Mouse (Mus musculus): ENCODE measurements around the gene Ykt6. TPM values are rescaled to one million over a fixed set of nuclear protein-coding genes. Genes with fewer than 3 reads are reported as not detected.
"Not testable (repeated sequence)": the region's sequence is repeated elsewhere in the genome, so short reads cannot be mapped to it uniquely, and the experiment has no call there.

The Ykt6 gene
- total RNA-seq, 4 experiments from 2014 or later = 77.3 to 84.9 (median 82.7) TPM

DNA sequence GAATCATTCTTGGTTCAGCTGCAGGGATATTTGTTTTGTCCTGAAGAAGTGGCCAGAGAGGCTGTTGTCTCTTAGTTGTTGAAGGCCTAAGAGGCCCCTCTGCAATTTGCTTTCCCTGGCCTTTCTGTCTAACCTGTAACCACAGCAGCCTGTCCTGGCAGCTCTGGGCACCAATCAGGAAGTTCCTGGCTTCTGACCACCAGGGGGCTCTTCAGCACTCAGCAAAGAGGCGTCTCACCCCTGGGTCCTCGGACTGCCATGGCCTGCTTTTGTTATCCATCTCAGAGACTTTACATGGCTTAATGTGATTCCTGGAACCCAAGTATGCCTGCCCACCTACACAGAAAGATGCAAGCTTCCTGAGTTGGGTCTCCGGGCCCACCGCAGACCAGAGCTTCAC lies 35.4 kb downstream of the Ykt6 start:
- DNase-seq (ENCODE audit: low spot score in 2 of 2) = no peak

DNA sequence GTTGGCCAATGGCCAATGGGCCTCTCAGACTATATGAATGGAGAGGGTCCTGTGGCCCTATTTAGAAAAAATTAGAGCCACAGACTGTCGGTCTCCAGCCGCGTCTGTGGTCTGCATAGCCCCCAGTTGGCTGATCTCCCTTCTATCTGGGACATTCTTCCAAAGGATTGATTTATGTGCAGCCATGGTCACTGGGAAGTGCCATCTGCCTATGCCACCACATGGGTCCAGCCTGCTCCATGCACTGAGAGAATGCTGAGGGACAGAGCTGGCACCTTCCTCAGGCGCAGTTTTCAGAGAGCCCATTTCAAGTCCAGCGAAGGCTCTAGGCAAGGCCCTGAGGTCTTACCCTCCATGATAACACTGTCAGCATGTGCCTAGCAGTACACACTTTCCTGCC lies 38.7 kb downstream of the Ykt6 start:
- DNase-seq (ENCODE audit: low spot score in 2 of 2) = no peak

DNA sequence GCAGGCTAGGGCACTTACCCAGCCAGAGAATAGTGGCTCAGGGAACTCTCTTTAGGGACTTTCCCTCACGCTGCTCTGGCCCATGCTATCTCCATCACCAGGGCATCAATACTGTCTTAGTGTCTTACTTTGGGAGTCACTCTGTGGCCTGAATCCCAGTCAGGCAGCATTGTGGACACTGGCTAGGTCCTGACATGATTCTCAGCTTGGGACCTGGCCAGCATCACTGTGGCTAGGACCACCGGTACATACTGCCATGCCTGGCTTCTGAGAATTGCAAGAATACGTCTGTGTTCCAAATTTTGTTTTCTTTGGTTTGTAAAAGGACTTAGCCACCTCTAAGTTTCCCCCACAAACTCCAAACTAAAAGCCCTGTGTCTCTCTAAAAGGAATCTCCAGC lies 39.4 kb downstream of the Ykt6 start:
- DNase-seq (ENCODE audit: low spot score in 2 of 2) = no peak

DNA sequence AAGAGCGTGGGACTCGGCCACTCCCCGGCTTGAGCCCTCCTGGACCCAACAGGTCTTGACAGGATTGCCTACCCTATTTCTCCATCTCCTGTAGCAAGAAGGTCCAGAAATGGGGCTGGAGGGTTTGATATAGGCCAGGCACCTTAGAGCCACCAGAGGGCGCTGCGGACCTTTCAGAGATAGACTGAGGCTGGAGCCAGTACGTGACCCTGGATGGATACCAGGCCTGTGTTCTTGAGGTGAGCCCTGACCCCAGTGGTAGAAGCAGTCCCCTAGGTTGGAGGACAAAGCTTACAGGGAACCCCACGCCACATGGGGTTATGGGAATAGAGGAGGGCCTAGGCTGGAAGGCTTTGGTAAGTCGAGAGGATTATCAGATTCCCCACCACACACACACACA lies 40.5 kb downstream of the Ykt6 start:
- peak in 1 of 2 experiments; percentile 84 for DNase-seq (ENCODE audit: low spot score in 2 of 2)

DNA sequence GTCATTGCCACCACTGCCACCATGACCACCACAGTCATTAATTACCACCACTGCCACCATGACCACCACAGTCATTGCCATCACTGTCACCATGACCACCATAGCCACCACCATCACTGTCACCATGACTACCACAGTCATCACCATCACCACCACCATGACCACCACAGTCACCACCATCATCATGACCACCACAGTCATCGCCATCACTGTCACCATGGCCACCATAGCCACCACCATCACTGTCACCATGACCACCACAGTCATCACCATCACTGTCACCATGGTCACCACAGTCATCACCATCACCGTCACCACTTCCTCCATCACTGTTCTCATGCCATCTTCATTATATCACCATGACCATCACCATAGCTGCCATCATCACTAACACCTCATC lies 43.0 kb downstream of the Ykt6 start:
- no peak for DNase-seq (ENCODE audit: low spot score in 2 of 2)

DNA sequence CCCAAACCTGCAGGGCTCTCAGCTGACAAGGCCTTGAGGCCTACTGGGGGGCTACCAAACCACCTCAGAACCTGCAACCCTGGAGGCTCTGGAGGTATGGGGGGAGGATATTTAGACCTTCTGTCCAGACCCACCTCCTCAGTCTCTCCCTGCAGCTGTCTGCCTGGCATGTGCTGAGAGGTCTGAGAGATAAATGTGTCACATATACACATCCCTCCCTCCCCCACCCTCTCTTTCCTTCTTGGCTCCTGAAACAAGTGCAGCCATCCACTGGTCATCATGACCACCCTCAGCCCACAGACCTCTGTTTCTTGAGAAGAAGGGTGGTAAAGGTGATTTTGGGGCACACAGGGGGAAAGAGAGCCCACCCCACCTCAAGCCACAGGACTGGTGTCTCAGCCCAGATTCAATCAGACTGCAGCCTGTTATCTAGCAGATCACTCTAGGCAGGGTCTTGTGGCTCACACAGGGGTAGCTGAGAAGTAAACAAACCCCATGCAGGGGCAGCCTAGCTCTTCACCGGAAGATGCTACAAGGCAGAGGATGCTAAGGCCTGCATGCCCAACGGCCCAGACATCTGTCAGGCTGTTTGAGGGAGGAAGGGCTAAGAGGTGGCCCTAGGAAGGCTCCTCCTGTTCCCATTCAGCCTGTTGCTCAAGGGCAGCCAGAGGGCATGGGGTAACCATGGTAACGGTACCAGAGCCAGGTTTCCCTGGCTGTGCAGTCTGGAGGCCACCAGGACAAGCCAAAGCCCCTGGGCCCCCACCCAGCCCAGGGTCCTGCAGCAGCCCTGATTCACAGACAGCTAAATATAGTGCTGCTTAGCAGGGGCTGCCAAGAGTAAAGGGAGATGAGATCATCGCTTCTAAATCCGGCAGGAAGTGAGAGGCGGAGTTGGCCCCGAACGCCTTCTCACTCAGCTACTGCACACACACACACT lies 44.6 kb downstream of the Ykt6 start:
- DNase-seq (ENCODE audit: low spot score in 2 of 2) = peak; percentile 72 to 94

DNA sequence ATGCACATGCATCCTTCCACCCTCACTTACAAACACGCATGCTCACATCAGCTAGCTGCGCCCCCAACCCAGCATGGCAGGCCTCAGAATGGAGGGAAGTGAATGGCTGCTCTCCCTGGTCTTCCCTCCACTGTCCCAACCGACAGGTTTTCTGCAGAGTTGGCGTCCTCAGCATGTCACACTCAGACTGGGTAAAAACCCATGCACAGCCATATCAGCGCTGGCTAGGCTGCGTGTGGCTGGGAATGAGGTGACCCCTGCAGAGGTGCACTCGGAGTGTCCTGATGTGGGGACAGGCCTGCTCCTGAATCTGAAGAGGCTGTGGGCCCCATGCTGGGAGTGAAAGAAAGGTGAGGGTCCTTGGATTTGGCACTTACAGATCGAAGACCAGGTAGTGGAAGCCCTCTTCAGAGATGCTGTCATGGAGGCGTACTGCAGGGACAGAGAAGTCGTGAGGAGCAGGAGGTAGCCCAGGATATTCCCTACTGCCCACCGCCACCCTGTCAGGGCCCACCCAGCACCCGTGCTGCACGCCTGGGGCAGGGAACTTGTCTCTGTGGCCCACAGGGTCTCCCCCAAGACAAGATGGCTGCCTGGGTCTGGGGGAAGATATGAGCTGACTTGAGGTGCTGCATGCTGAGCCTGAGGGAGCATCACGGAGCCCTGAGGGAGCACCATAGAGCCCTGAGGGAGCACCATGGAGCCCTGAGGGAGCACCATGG lies 45.6 kb downstream of the Ykt6 start:
- DNase-seq (ENCODE audit: low spot score in 2 of 2) = no peak

DNA sequence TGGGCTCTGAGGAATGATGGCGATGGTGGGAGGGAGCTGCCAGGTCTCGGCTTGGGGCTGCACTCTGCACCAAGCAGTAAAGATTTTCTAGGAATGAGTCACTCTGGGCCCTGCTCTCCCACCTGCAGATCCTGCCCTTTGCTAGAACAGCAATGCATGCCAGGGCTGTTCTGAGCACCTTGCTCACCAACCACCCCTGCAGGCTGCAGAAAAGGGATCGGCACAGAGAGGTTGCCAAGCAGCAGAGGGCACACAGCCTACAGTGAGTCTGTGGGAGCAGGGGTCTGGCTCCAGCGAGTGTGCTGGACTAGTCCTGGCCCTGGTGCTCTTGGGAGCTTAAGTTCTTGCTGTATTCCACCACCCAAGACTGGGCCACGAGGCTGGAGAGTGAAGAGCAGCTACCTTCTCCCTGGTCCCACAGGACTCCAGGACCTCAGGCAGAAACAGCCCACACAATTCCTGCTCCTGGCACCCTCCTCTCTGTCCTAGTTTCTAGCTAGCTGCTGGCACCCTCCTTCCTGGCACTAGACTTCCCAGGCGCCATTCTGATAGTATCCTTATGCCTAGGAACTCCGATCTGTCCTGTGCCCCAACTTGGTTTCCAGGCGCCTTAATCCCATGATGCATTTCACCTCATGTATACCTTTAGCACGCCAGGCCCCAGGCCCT lies 46.6 kb downstream of the Ykt6 start:
- peak in 1 of 2 experiments; percentile 77 for DNase-seq (ENCODE audit: low spot score in 2 of 2)

DNA sequence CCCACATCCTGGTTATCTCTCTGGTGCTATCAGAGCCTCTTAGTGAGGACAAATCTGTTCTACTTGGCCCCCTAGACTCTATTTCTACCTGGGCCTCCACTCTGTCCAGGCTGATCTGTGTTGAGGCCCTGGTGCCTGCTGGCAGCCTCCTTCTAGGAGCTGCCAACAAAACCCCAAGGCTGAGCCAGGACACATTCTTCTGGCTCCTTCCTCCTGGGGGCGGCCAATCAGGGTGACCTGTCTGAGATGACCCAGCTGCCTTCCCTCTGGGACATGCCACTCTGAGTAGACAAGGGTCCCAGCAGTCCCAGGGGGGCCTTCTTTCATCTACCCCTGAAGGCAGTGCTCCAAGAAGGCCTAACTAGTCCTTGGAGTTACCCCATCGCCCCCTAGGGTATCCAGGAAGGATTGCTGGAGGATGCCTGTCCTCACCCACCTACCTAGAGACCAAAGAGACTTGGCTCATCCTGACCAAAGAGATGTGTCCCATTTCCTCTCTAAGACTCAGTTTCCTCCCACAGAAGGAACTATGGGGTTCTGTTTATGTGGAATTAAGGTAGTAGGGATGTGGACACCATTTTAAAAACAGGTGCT lies 47.6 kb downstream of the Ykt6 start:
- DNase-seq (ENCODE audit: low spot score in 2 of 2) = no peak

DNA sequence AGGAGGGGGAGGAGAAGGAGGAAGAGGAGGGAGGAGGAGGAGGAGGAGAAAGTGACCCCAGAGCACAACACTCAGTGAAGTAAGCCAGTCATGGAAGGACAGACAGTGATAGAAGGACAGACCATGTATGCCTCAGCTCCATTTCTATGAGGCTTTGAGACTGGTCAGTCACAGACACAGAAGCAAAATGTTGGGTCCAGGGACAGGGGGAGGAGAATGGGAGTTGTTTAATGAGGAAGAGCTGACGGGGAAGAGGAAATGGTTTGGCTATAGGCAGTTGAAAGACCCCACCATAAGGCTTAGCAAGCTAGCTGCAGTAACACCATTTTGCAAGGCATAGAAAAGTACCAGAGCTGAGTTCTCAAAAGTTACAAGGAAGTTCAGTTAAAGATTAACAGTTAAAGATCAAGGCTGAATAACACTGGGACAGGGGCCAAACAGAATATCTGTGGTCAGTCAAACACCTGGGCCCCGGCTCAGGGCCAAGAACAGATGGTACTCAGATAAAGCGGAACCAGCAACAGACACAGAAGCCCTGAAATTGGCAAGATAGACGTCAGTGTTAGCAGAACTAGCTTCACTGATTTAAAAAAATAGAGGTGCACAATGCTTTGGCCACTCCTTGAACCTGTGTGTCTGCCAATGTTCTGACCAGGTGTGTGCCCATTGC lies 50.0 kb downstream of the Ykt6 start:
- DNase-seq (ENCODE audit: low spot score in 2 of 2) = not testable (repeated sequence)

DNA sequence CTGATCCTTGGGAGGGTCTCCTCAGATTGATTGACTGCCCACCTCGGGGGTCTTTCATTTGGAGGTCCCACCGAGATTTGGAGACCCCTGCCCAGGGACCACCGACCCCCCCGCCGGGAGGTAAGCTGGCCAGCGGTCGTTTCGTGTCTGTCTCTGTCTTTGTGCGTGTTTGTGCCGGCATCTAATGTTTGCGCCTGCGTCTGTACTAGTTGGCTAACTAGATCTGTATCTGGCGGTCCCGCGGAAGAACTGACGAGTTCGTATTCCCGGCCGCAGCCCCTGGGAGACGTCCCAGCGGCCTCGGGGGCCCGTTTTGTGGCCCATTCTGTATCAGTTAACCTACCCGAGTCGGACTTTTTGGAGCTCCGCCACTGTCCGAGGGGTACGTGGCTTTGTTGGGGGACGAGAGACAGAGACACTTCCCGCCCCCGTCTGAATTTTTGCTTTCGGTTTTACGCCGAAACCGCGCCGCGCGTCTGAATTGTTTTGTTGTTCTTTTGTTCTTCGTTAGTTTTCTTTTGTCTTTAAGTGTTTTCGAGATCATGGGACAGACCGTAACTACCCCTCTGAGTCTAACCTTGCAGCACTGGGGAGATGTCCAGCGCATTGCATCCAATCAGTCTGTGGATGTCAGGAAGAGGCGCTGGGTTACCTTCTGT lies 51.0 kb downstream of the Ykt6 start:
- not testable (repeated sequence) for DNase-seq (ENCODE audit: low spot score in 2 of 2)

DNA sequence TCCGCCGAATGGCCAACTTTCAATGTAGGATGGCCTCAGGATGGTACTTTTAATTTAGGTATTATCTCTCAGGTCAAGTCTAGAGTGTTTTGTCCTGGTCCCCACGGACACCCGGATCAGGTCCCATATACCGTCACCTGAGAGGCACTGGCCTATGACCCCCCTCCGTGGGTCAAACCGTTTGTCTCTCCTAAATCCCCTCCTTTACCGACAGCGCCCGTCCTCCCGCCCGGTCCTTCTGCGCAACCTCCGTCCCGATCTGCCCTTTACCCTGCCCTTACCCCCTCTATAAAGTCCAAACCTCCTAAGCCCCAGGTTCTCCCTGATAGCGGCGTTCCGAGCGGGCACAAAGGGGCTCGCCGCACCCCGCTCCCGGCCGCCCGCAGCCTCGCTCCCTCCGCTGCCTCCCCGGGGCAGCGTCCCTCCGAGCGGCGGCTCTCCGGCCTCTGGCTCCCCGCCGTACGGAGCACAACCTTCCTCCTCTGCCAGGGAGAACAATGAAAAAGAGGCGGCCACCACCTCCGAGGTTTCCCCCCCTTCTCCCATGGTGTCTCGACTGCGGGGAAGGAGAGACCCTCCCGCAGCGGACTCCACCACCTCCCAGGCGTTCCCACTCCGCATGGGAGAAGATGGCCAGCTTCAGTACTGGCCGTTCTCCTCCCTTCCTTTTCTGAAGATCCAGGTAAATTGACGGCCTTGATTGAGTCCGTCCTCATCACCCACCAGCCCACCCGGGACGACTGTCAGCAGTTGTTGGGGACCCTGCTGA lies 51.7 kb downstream of the Ykt6 start:
- not testable (repeated sequence) for DNase-seq (ENCODE audit: low spot score in 2 of 2)

DNA sequence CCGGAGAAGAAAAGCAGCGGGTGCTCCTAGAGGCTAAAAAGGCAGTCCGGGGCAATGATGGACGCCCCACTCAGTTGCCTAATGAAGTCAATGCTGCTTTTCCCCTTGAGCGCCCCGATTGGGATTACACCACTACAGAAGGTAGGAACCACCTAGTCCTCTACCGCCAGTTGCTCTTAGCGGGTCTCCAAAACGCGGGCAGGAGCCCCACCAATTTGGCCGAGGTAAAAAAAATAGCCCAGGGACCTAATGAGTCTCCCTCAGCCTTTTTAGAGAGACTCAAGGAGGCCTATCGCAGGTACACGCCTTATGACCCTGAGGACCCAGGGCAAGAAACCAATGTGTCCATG lies 52.3 kb downstream of the Ykt6 start:
- not testable (repeated sequence) for DNase-seq (ENCODE audit: low spot score in 2 of 2)

DNA sequence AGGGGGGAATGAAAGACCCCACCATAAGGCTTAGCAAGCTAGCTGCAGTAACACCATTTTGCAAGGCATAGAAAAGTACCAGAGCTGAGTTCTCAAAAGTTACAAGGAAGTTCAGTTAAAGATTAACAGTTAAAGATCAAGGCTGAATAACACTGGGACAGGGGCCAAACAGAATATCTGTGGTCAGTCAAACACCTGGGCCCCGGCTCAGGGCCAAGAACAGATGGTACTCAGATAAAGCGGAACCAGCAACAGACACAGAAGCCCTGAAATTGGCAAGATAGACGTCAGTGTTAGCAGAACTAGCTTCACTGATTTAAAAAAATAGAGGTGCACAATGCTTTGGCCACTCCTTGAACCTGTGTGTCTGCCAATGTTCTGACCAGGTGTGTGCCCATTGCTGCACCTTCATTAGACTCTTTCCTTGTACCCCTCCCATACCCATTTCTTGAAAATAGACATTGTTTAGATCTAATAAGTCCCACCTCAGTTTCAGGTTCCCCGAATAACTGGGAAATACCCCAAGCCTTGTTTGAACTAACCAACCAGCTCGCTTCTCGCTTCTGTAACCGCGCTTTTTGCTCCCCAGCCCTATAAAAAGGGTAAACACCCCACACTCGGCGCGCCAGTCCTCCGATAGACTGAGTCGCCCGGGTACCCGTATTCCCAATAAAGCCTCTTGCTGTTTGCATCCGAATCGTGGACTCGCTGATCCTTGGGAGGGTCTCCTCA lies 55.4 kb downstream of the Ykt6 start:
- not testable (repeated sequence) for DNase-seq (ENCODE audit: low spot score in 2 of 2)

DNA sequence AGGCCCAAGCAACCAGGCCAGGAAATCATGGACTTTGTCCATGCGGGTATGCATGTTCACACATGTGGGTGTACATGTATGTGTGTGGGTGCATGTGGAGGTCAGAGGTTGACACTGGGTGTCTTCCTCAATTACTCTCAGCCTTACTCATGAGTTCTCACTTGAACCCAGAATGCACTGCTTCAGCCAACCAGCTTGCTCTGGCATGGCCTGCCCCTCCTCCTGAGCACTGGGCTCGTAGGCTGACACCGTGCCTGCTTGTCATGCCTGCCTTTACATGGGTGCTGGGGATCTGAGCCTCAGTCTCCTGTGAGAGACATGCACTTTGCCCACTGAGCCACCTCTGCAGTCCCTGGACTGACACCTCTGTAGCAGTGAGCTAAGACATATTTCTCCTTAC lies 56.4 kb downstream of the Ykt6 start:
- DNase-seq (ENCODE audit: low spot score in 2 of 2) = no peak

DNA sequence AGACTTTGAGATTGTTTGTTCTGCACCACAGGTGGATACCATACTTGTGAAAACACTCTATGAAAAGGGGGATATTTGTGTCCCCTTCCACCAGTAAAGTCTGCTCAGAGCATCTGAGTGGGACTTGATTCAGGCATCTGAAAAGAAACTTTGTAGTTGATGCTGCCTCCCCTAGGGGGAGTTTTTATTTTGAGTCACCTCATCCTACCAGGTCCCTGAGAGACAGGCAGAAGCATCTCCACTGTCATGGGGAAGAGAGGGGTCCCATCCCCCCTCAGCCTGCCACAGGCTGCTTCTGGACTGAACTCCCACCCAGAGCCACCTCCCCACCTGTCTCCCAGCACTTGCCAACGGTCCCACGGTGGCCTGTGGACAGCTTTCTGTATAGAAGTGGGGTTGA lies 57.9 kb downstream of the Ykt6 start:
- no peak for DNase-seq (ENCODE audit: low spot score in 2 of 2)

DNA sequence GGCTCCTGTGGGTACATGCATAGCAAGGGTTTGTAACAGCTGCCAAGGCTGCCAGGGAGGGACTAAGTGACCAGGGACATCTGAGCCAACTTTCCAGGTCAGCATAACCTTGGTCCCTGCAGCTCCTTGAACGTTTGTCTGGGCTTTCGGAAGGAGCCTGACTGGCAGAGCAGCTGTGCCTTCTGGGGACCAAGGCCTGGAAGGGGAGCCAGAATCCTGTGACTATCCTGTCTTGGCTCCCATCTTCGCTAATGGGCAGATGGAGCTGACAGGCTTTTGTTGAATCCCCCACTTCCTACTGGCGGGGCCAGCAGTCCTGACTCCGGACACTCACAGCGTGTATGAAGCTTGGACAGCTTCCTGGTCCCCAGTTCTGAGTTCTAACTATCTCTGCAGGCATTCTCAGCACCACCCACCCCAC lies 59.5 kb downstream of the Ykt6 start:
- DNase-seq (ENCODE audit: low spot score in 2 of 2) = no peak

DNA sequence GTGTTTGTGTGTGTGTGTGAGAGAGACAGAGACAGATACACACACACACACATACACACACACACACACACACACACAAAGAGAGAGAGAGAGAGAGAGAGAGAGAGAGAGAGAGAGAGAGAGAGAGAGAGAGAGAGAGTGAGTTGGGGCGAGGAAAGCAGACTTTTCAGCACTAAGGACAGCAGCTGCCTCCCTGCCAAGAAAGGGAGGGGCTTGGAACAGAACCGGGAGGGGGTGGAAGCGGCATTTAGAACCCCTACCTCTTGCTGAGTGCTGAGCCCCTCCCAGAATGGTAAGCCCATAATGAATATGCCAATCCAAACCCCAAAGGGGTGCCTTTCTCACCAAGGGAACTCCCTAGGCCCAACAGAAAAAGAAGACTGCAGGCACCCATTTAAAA lies 60.9 kb downstream of the Ykt6 start:
- no peak for DNase-seq (ENCODE audit: low spot score in 2 of 2)

DNA sequence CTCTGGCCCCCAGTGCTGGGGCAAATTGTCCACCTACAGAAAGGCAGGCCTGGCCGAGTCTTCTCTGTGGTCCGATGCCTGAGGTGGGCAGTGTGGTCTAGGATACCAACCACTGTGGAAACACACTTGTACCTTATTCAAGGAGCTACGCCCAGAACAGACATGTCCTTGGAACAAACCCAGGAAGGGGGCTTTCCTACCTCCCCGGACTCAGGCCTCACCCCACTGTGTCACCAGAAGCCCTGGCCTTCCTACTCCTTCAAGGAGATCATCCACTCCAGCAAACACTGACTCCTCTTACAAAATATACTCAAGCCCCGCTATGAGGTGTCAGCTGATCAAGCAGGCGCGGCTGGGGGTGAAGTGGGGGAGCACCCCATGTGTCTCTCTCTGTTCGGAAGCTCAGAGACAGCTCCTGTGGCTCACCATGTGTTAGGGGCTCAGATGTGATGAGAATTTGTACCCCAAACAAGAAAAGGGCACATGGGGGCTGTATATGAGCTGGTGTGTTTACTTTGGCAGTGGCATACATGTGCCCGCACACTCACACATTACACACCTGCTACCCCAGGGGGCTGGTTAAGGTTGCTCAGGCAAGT lies 61.4 kb downstream of the Ykt6 start:
- DNase-seq (ENCODE audit: low spot score in 2 of 2) = no peak
